Mouse (Mus musculus) ES-CJ7 (cell line): Measurements from ENCODE around the gene Prkcd.

ENCODE experiments used
- DNase-seq: peaks from one replicate; pipeline ENCODE4 v3.0.0; 2011; ENCODE audit warnings: low read depth, low spot score

Prkcd gene

GRCm38 (mm10) chr14:30635219-30635910 is 9.4 kb upstream of the Prkcd start:
- DNase-seq, result no peak

- DNase-seq, result no peak
Observed at GRCm38 (mm10) chr14:30634418-30634817, 8.4 kb upstream of the Prkcd start.

GRCm38 (mm10) chr14:30633708-30634107 is 7.7 kb upstream of the Prkcd start:
- DNase-seq, result no peak

- DNase-seq, result no peak
Observed at GRCm38 (mm10) chr14:30631834-30632233, 5.8 kb upstream of the Prkcd start.

GRCm38 (mm10) chr14:30630811-30631576 is 5.0 kb upstream of the Prkcd start:
- DNase-seq, result no peak

GRCm38 (mm10) chr14:30629839-30630238 is 3.8 kb upstream of the Prkcd start:
- no peak for DNase-seq

GRCm38 (mm10) chr14:30628235-30628634 is 2.2 kb upstream of the Prkcd start:
- no peak for DNase-seq

GRCm38 (mm10) chr14:30626756-30627742 is 1.0 kb upstream of the Prkcd start:
- no peak for DNase-seq

GRCm38 (mm10) chr14:30625131-30625807 is 741 bp downstream of the Prkcd start:
- DNase-seq, result no peak

GRCm38 (mm10) chr14:30624277-30624721 is 1.7 kb downstream of the Prkcd start:
- DNase-seq, result no peak

- DNase-seq, result no peak
Observed at GRCm38 (mm10) chr14:30622556-30622955, 3.5 kb downstream of the Prkcd start.

- DNase-seq, result no peak
Observed at GRCm38 (mm10) chr14:30622130-30622529, 3.9 kb downstream of the Prkcd start.

GRCm38 (mm10) chr14:30619982-30620578 is 5.9 kb downstream of the Prkcd start:
- no peak for DNase-seq

- no peak for DNase-seq
Observed at GRCm38 (mm10) chr14:30618746-30619275, 7.2 kb downstream of the Prkcd start.

GRCm38 (mm10) chr14:30616751-30617150 is 9.3 kb downstream of the Prkcd start:
- DNase-seq, result no peak

GRCm38 (mm10) chr14:30612962-30613715 is 12.9 kb downstream of the Prkcd start:
- no peak for DNase-seq

- peak; percentile 79 for DNase-seq
Observed at GRCm38 (mm10) chr14:30612523-30612922, 13.5 kb downstream of the Prkcd start.

- DNase-seq, result no peak
Observed at GRCm38 (mm10) chr14:30610940-30611339, 15.1 kb downstream of the Prkcd start.

- DNase-seq, result no peak
Observed at GRCm38 (mm10) chr14:30610304-30610703, 15.7 kb downstream of the Prkcd start.

GRCm38 (mm10) chr14:30609499-30609898 is 16.5 kb downstream of the Prkcd start:
- DNase-seq, result no peak
